In the genomic region with DNA sequence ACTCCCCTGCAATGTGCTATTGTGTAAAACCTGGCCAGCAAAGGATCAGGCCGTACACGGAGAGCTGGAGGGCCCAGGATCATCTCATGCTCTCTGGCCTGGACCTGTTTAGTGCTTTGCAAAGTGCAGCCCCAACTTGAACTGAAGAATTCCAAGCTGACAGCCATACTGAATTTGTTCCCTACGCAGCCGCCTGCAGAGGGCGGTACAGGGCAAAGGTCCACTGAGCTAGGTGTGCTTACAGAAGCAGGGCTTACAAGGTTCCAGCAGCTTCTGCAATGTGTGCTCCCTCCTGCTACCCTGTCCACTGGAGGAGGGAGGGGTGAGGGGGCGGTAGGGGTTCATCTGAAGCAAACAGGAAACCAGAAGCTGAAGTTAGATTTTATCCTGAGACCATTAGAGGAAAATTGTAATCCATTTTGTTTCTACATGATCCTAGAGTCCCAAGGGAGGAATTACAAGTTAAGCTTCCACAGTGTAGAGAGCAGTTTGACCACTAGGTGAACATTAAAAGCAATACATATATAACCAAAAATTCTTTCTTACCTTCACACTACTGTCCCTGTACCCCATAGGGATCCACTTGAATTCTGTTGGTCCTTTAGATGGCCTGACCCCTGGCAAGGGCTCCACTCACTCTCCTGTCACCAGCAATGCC, we compare ENCODE assay signal across 8 mouse cellular contexts. TPM values are rescaled to one million over a fixed set of nuclear protein-coding genes. Genes with fewer than 3 reads are reported as not detected.
DNase-seq lines count a peak whose midpoint lies in the region; ATAC-seq lines count a peak whose summit lies in the region.
"Not testable (repeated sequence)": the region's sequence is repeated elsewhere in the genome, so short reads cannot be mapped to it uniquely, and the experiment has no call there.
"Had no signal": no experiment of that assay in that cellular context is flagged by ENCODE, and none has a peak within 500 bp of the region (broad histone marks: within the 10 kb centered on the region; RNA-seq: fewer than 3 reads in every experiment).

No protein-coding gene starts in this region.

- H3K4me3 ChIP-seq in intestine, embryonic 15.5 days (replicated peaks) = not testable (repeated sequence)

- not testable (repeated sequence) for H3K36me3 ChIP-seq in intestine, embryonic 15.5 days

- DNase-seq in ZHBTc4 (ENCODE audit: low read depth, low spot score) = peak; percentile 65
- peak; percentile 25 to 32 for DNase-seq in cerebellum, postnatal 36 days
- peak; percentile 64 for DNase-seq in gastrocnemius, postnatal 14 days
- DNase-seq in left cerebral cortex, adult 18-20 months (ENCODE audit: low spot score in 2 of 2) = peak; percentile 22 to 25
- peak; percentile 2 for DNase-seq in spleen, adult 12 weeks (ENCODE audit: low spot score)

- H3K9me3 ChIP-seq in intestine, embryonic 15.5 days = not testable (repeated sequence)

- H3K9ac ChIP-seq in intestine, embryonic 15.5 days = not testable (repeated sequence)

- not testable (repeated sequence) for H3K27ac ChIP-seq in intestine, embryonic 15.5 days

- H3K27me3 ChIP-seq in intestine, embryonic 15.5 days (replicated peaks) = not testable (repeated sequence)

- peak; percentile 69 for ATAC-seq in intestine, embryonic 15.5 days
- ATAC-seq in megakaryocyte progenitor cell, adult 5-6 weeks (replicated peaks; ENCODE audit: poor library complexity) = peak; percentile 61

- H3K4me1 ChIP-seq in intestine, embryonic 15.5 days (replicated peaks) = not testable (repeated sequence)

- 12% methylated on average over 6 of the region's 6 CpGs for WGBS in intestine, embryonic 15.5 days

- not testable (repeated sequence) for H3K4me2 ChIP-seq in intestine, embryonic 15.5 days (replicated peaks)

- intact Hi-C loops in gastrocnemius, postnatal 14 days (cut with DNase I; ENCODE audit: low total_unique reads) = loop anchor here (2.0 kb wide), 1 partner anchor 107 kb away; no protein-coding TSS in a partner anchor

RNA-seq across cellular contexts. Expression of a gene that starts 9.8 kb away (rescaled TPM):
- under 1 TPM; 0.11 to 0.27 TPM for total RNA-seq in gastrocnemius, postnatal 14 days (2021)
- polyA plus RNA-seq in intestine, embryonic 15.5 days (2015; fragmentation: Nextera tagmentation; extraction: Ambion mirVana) = 3.1 and 3.5 TPM in 2 replicates
- not detected for total RNA-seq in left cerebral cortex, adult 18-20 months (2021)
- not detected in 2 replicates for total RNA-seq in megakaryocyte progenitor cell, adult 5-6 weeks (2015)
- total RNA-seq in megakaryocyte progenitor cell, adult 5-6 weeks (2017) = not detected in 2 replicates
- total RNA-seq: left cerebral cortex, adult 8-10 months had no signal

RNA-seq across cellular contexts. Expression of a gene that starts 15.2 kb away (rescaled TPM):
- not detected for total RNA-seq in gastrocnemius, postnatal 14 days (2021)
- polyA plus RNA-seq in intestine, embryonic 15.5 days (2015; fragmentation: Nextera tagmentation; extraction: Ambion mirVana) = not detected in 2 replicates
- not detected for total RNA-seq in left cerebral cortex, adult 18-20 months (2021)
- total RNA-seq in megakaryocyte progenitor cell, adult 5-6 weeks (2015) = not detected in 2 replicates
- not detected in 2 replicates for total RNA-seq in megakaryocyte progenitor cell, adult 5-6 weeks (2017)
- total RNA-seq: left cerebral cortex, adult 8-10 months had no signal

RNA-seq across cellular contexts. Expression of a gene that starts 38.4 kb away (rescaled TPM):
- not detected for total RNA-seq in gastrocnemius, postnatal 14 days (2021)
- not detected in 2 replicates for polyA plus RNA-seq in intestine, embryonic 15.5 days (2015; fragmentation: Nextera tagmentation; extraction: Ambion mirVana)
- not detected for total RNA-seq in left cerebral cortex, adult 18-20 months (2021)
- total RNA-seq in megakaryocyte progenitor cell, adult 5-6 weeks (2015) = not detected in 2 replicates
- not detected in 2 replicates for total RNA-seq in megakaryocyte progenitor cell, adult 5-6 weeks (2017)
- total RNA-seq: left cerebral cortex, adult 8-10 months had no signal

RNA-seq across cellular contexts. Expression of a gene that starts 46.5 kb away (rescaled TPM):
- not detected for total RNA-seq in gastrocnemius, postnatal 14 days (2021)
- polyA plus RNA-seq in intestine, embryonic 15.5 days (2015; fragmentation: Nextera tagmentation; extraction: Ambion mirVana) = 0.09 and 0.18 TPM in 2 replicates
- not detected for total RNA-seq in left cerebral cortex, adult 18-20 months (2021)
- not detected in 2 replicates for total RNA-seq in megakaryocyte progenitor cell, adult 5-6 weeks (2015)
- total RNA-seq in megakaryocyte progenitor cell, adult 5-6 weeks (2017) = not detected in 2 replicates
- total RNA-seq: left cerebral cortex, adult 8-10 months had no signal

Comparison
In these comparisons a context has a peak if more than half of its experiments do, and no peak if none do; other contexts are left out.
1. DNase-seq: peak in every context shown above with its lines; median percentile 65 in ZHBTc4; 64 in gastrocnemius, postnatal 14 days; 28 in cerebellum, postnatal 36 days; 24 in left cerebral cortex, adult 18-20 months; 2 in spleen, adult 12 weeks.